Mouse (Mus musculus): ENCODE measurements around the gene Pacs2.

DNA sequence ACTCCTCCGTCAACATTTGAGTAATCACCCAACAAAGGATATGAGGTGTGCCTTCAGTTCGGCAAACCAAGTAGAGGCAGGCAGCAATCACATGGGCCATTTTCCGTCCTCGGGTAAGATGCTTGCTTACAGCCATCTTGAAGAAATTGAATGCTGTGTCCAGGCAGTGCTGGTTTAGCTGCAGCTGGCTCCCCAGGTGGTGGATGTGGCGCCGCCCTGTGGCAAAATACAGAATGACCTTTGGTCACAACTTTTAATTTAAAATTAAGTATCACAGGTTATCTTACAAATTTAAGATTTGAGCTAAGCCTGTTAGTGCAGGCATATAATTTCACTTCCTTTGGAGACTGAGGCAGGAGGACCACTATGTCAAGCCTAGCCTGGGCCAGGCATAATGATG is 26.4 kb upstream of the Pacs2 start:
- TF ChIP-seq CTCF (IDR thresholded peaks at IDR 0.05) (peak; percentile 68), EP300 (IDR thresholded peaks at IDR 0.05) (no peak)
